Mouse (Mus musculus) midbrain, embryonic 12.5 days (tissue): Measurements from ENCODE around the gene Slc22a4. TPM values are rescaled to one million over a fixed set of nuclear protein-coding genes. Genes with fewer than 3 reads are reported as not detected.
"Not testable (repeated sequence)": the region's sequence is repeated elsewhere in the genome, so short reads cannot be mapped to it uniquely, and the experiment has no call there.

ENCODE experiments used
- ATAC-seq: fragments of 200-750 bp; cut with Nextera tagmentation; 2 replicates; pipeline ENCODE4 v1.8.0; 2017; ENCODE audit warnings: low read depth, moderate TSS enrichment, moderate library complexity; ENCODE audit not compliant: low FRiP score
- H3K27ac ChIP-seq: fragments of 300-500 bp; sonication (generic); replicated peaks from 2 replicates; pipeline ENCODE4 v1.5.1; 2016; ENCODE audit warnings: mild to moderate bottlenecking
- H3K27me3 ChIP-seq: fragments of 300-500 bp; sonication (generic); 2 replicates; pipeline ENCODE4 v1.6.1; 2016; ENCODE audit warnings: mild to moderate bottlenecking
- H3K36me3 ChIP-seq: fragments of 300-500 bp; sonication (generic); 2 replicates; pipeline ENCODE4 v1.6.1; 2016
- H3K4me1 ChIP-seq: fragments of 300-500 bp; sonication (generic); 2 replicates; pipeline ENCODE4 v1.6.1; 2016
- H3K4me2 ChIP-seq: fragments of 300-500 bp; sonication (generic); replicated peaks from 2 replicates; pipeline ENCODE4 v1.6.1; 2016; ENCODE audit warnings: mild to moderate bottlenecking, moderate library complexity
- H3K4me3 ChIP-seq: fragments of 300-500 bp; sonication (generic); 2 replicates; pipeline ENCODE4 v1.5.1; 2016; ENCODE audit warnings: mild to moderate bottlenecking
- H3K9ac ChIP-seq: fragments of 300-500 bp; sonication (generic); replicated peaks from 2 replicates; pipeline ENCODE4 v1.6.1; 2016; ENCODE audit warnings: mild to moderate bottlenecking, moderate library complexity
- H3K9me3 ChIP-seq: fragments of 300-500 bp; sonication (generic); 2 replicates; pipeline ENCODE4 v1.6.1; 2016; ENCODE audit warnings: mild to moderate bottlenecking
- WGBS: fragments of 180-500 bp; shearing (Covaris S2); methylation state at CpG from one replicate; pipeline ENCODE4 v1.1.7; 2016; 5-methylcytosine and 5-hydroxymethylcytosine counted together
- polyA plus RNA-seq: library from polyadenylated mRNA; unstranded; fragments of >200 nt; fragmentation: Nextera tagmentation; extraction: Ambion mirVana; gene quantifications from 2 replicates; pipeline ENCODE4 v1.2.1, GENCODE M21; 2016

Gene Slc22a4
- polyA plus RNA-seq, 1 experiment from 2014 or later, result 2.1 TPM

DNA sequence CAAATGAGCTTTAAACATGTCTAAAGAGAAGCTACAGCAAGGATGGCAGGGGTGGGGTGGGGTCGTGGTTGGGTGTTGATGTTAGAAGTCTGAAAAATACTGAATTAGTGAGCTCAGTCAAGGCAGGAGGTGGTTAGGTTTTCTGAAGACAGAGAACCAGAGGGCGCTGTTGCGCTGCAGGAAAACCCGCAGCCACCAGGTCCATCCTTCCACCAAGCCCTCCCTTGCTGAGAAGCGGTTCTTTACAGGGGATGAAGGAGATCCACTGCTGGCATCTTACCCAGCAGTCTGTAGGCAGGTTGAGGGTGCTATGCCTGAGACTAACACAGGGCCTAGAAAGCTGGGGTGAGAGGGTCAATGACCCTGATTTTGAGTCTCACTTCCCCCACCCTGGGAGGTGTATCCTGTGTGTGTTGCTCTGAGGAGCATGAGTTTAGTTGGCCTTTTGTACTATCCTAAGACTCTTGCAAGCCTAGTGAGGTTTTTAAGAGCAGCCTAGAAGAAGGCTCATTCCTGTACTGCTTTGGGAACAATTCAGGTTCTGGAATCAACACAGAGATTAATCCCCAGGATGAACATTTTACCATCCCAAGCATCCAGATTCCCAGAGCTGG is 25.6 kb downstream of the Slc22a4 start:
- no peaks in the 10 kb centered on the region for H3K9me3 ChIP-seq
- peak overlapping the region; percentile 2; the same call in 1 of the 2 replicates for H3K9ac ChIP-seq
- no peak overlapping the region for H3K4me3 ChIP-seq
- H3K4me1 ChIP-seq, result no peaks in the 10 kb centered on the region
- H3K4me2 ChIP-seq, result no peak overlapping the region
- no peak for ATAC-seq
- 7% methylated on average over 5 of the region's 5 CpGs for WGBS
- H3K27ac ChIP-seq, result no peak overlapping the region
- H3K27me3 ChIP-seq, result no peaks in the 10 kb centered on the region
- no peaks in the 10 kb centered on the region for H3K36me3 ChIP-seq

DNA sequence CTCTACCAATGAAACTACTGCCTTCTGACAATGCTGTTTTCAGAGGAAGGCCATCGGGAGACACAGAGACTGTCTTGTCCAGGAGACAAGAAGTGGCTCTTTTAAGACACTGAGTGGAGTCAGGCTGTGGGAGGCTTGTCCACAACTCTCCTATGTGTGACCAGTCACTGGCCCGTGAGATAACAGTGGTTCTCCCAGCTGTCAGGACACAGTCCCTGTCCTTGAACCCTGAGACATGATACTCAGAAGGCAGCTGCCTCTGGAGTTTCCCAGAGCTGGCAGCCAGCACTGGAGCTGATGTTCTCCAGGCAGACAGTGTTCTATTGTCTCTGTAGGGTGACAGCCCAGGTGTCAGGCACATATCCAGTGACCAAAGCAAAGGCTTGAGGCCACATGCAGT is 30.2 kb downstream of the Slc22a4 start:
- 89% methylated on average over 2 of the region's 2 CpGs for WGBS
- Histone ChIP-seq H3K4me1 (no peaks in the 10 kb centered on the region), H3K4me2 (no peak overlapping the region), H3K27me3 (no peaks in the 10 kb centered on the region), H3K27ac (no peak overlapping the region), H3K9me3 (no peaks in the 10 kb centered on the region), H3K9ac (no peak overlapping the region), H3K4me3 (no peak overlapping the region), H3K36me3 (no peaks in the 10 kb centered on the region)
- ATAC-seq, result no peak

DNA sequence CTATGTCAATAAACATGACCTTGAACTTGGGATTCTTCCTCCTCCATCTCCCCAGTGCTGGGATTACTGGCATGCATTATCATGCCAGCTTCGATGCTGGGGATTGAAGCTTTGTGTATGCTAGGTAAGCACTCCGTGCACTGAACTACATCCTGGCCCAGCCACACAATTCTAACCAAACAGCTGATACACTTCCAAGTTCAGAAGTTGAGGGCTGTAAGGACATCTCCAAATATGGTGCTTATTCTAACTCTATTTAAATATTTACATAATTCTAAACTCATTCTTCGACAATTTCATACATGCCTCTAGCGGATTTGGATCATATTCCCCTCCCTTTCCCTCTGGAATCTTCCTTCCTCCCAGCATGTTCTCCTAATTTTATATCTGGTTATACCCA is 35.6 kb downstream of the Slc22a4 start:
- ATAC-seq, result no peak

DNA sequence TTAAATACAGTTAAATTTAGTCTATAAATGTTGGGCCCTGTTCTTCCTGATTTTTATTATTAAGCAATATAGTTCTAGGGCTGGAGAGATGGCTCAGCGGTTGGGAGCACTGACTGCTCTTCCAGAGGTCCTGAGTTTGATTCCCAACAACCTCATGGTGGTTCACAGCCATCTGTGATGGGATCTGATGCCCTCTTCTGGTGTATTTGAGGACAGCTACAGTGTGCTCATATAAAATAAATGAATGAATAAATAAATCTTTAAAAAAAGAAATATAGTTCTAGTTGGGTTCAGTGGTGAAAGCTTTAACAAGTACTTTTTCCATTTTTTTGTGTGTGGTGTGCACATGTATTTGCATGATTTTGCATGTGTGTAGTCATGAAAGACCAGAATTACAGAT is 38.7 kb downstream of the Slc22a4 start:
- 63% methylated on average over 1 of the region's 1 CpGs for WGBS
- no peak overlapping the region for H3K9ac ChIP-seq
- H3K27me3 ChIP-seq, result no peaks in the 10 kb centered on the region
- no peak for ATAC-seq
- no peak overlapping the region for H3K4me2 ChIP-seq
- no peaks in the 10 kb centered on the region for H3K4me1 ChIP-seq
- no peaks in the 10 kb centered on the region for H3K36me3 ChIP-seq
- H3K4me3 ChIP-seq, result no peak overlapping the region
- no peak overlapping the region for H3K27ac ChIP-seq
- H3K9me3 ChIP-seq, result no peaks in the 10 kb centered on the region

More for the DNA sequence above, 35.6 kb downstream of the Slc22a4 start:
- Histone ChIP-seq H3K27me3 (no peaks in the 10 kb centered on the region), H3K4me3 (no peak overlapping the region), H3K27ac (no peak overlapping the region), H3K36me3 (no peaks in the 10 kb centered on the region), H3K4me1 (no peaks in the 10 kb centered on the region), H3K9ac (no peak overlapping the region), H3K9me3 (no peaks in the 10 kb centered on the region), H3K4me2 (no peak overlapping the region)
- WGBS, result 87% methylated on average over 4 of the region's 4 CpGs

DNA sequence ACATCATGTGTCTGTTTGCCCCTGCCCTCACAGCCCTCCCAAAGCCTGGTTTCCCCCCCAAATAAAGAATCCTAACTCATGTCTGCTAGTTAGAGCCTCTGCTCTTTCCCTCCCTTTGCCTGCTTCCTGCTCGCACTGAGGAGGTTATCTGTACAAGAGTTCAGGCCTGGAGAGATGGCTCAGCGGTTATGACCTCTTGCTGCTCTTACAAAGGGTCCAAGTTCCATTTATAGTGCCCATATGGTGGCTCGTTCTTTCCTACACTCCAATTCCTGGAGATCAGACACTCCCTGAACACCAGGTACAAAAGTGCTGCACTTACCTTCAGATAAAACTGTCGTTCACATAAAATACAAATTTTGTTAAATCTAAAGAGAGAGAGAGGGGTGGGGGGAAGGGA is 39.8 kb downstream of the Slc22a4 start:
- Histone ChIP-seq H3K4me2 (no peak overlapping the region), H3K27ac (no peak overlapping the region), H3K4me1 (no peaks in the 10 kb centered on the region), H3K9ac (no peak overlapping the region), H3K27me3 (no peaks in the 10 kb centered on the region), H3K4me3 (no peak overlapping the region), H3K36me3 (no peaks in the 10 kb centered on the region), H3K9me3 (no peaks in the 10 kb centered on the region)
- WGBS, result 74% methylated on average over 4 of the region's 4 CpGs
- ATAC-seq, result no peak

DNA sequence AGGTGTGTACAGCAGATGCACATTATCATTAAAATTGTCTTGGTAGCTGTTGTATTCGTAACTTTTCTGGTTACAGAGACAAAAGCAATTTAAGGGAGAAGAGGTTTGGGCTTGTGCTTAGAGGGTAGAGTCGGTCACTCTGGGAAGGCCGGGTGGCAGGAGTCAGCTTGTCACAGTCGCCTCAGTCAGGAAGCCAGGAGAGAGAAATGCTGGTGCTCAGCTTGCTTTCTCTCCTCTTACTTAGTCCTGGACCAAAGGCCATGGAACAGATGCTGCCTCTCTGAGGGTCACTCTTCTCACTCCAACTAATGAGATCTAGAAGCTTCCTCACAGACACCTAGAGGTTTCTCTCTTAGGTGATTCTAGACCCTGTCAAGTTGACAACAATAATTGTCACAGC is 46.5 kb downstream of the Slc22a4 start:
- ATAC-seq, result no peak
- Histone ChIP-seq H3K4me3 (no peak overlapping the region), H3K36me3 (no peaks in the 10 kb centered on the region), H3K27ac (no peak overlapping the region), H3K9me3 (no peaks in the 10 kb centered on the region), H3K27me3 (peaks cover 18% of the 10 kb centered on the region), H3K4me1 (0 out of 2 replicates have a peak, but pooled peaks cover 6% of the 10 kb centered on the region), H3K9ac (no peak overlapping the region), H3K4me2 (no peak overlapping the region)
- WGBS, result 92% methylated on average over 4 of the region's 4 CpGs

DNA sequence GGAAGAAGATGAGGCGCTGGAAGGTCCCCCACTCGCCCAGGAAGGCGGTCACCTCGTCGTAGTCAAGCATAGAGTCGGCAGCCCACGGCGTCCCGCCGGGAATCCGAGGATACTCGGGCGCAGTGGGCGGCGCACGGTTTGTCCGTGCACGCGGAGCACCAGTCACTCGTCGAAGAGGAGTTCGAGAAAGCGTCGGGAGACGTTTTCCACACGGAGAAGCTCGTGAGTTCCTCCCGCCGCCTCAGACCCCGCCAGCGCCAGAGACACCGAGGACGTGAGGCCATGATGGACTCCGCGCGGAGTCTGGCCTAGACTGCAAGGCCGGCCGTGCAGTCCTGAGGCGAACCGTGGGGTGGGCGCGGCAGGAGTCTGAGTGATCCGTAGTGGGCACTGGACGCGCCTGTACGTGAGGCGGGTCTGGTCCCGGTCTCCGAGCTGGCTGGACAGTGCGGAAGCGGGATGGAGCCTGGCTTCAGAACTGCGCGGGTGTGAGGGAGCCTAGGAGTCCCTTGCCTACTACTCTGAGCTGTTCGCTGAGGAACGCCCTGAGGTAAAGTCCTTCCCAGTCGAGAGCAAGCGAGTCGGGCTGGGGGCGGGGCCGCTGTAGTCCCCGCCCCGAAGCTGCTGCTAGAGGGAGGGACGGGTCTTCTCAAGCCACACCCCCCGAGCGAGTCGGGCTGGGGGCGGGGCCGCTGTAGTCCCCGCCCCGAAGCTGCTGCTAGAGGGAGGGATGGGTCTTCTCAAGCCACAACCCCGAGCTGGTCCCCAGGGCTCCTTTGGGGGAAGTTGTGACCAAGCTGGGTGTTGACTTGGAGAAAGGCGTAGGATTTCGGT is 47.9 kb downstream of the Slc22a4 start, which contains the start of gene Slc22a21:
Slc22a21 (minus strand) TSS at position 545 of the 834 bp plus-strand sequence.
- Histone ChIP-seq H3K9me3 (no peaks in the 10 kb centered on the region), H3K27me3 (peaks cover 18% of the 10 kb centered on the region), H3K36me3 (no peaks in the 10 kb centered on the region), H3K27ac (no peak within 1 kb of the TSS), H3K4me3 (peak within 1 kb of the TSS; percentile 58), H3K4me1 (0 out of 2 replicates have a peak, but pooled peaks cover 6% of the 10 kb centered on the region), H3K9ac (peak within 1 kb of the TSS; percentile 63), H3K4me2 (peak within 1 kb of the TSS; percentile 93)
- WGBS, result 2% methylated on average over 71 of the region's 73 CpGs
- peak; percentile 89 for ATAC-seq

DNA sequence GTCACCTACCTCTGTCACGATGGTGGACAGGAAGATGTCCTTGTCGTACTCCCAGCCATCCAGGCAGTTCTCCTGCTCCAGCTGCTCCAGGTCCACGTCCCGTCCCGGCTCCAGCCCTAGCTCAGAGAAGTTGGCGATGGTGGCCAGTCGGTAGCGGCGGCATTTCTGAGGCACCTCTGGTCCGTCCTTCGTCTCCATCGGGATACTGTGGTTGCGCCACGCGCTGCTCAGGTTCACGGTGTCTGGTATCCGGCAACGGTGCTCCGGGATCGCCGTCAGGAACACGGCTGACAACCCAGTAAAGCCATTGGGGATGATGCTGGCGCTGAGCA is 48.5 kb downstream of the Slc22a4 start:
- H3K27ac ChIP-seq, H3K4me1 ChIP-seq, H3K9me3 ChIP-seq, H3K36me3 ChIP-seq: not testable (repeated sequence)
- H3K9ac ChIP-seq, result peak overlapping the region; percentile 63
- ATAC-seq, result 0 out of 2 replicates have a peak, but pooled peaks have one; percentile 23
- H3K4me3 ChIP-seq, result peak overlapping the region; percentile 58
- H3K4me2 ChIP-seq, result peak overlapping the region; percentile 93
- H3K27me3 ChIP-seq, result peaks cover 18% of the 10 kb centered on the region
- 1% methylated on average over 23 of the region's 23 CpGs for WGBS

DNA sequence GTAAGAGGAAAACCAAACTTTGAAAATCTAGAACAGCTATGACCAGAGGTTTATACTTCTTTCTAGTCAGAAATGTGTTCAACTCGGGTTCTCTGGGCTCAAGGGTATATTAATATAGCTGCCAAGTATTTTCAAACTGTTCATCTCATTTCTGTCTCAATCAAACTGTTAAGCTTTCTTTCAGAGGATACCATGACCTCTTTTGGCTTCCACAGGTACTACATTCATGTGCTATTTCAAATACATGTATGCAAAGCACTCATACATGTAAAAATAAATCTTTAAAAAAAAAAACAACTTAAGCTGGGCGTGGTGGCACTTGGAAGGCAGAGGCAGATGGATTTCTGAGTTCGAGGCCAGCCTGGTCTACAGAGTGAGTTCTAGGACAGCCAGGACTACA is 50.2 kb downstream of the Slc22a4 start:
- no peak overlapping the region for H3K9ac ChIP-seq
- WGBS, result 87% methylated on average over 3 of the region's 3 CpGs
- no peaks in the 10 kb centered on the region for H3K36me3 ChIP-seq
- ATAC-seq, result no peak
- 0 out of 2 replicates have a peak, but pooled peaks cover 6% of the 10 kb centered on the region for H3K4me1 ChIP-seq
- no peak overlapping the region for H3K27ac ChIP-seq
- H3K27me3 ChIP-seq, result peaks cover 18% of the 10 kb centered on the region
- H3K4me3 ChIP-seq, result no peak overlapping the region
- H3K4me2 ChIP-seq, result no peak overlapping the region
- H3K9me3 ChIP-seq, result no peaks in the 10 kb centered on the region

DNA sequence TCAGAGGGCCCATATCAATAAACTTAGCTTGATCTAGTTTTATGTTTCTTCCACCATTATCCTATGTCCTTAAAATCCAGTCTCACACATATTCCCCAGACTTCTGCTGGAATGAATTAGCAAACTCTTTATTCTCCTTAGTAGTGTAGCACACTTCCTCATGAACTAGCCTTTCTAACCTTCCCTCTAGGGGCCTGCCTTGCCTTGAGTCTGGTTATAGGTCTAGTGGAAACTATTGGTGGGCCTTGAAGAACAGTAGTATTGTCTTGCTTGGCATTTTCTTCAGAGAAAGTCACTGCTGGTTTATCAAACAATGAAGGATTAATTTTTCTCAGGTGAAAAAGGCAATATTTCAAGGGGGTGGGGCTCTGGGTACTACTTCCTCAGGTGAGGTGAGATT is 52.3 kb downstream of the Slc22a4 start:
- peaks cover 17% of the 10 kb centered on the region for H3K27me3 ChIP-seq
- H3K9ac ChIP-seq, result no peak overlapping the region
- no peak for ATAC-seq
- 0 out of 2 replicates have a peak, but pooled peaks cover 6% of the 10 kb centered on the region for H3K4me1 ChIP-seq
- H3K4me3 ChIP-seq, result no peak overlapping the region
- no peak overlapping the region for H3K27ac ChIP-seq
- no peaks in the 10 kb centered on the region for H3K9me3 ChIP-seq
- no peaks in the 10 kb centered on the region for H3K36me3 ChIP-seq
- no peak overlapping the region for H3K4me2 ChIP-seq

DNA sequence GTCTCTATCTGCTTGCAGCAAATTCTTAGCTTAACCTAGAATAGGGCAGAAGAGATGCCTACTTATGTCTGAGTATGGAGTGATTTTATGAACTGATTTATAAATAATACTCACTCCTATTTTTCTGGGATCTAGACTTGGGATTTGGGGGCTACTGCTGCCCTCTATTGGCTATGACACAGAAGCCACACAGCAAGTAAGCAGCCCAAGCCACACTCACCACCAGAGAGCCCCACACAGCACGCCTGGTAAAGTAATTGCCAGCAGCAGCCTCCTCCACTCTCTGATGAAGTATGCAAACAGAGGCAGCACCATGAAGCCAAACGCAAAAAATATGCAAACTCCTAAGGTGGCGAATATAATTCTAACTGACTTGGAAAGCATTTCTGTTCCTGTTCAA is 68.9 kb downstream of the Slc22a4 start:
- 43% methylated on average over 3 of the region's 3 CpGs for WGBS
- H3K27me3 ChIP-seq, result no peaks in the 10 kb centered on the region
- H3K4me3 ChIP-seq, result no peak overlapping the region
- no peaks in the 10 kb centered on the region for H3K4me1 ChIP-seq
- H3K9ac ChIP-seq, result no peak overlapping the region
- ATAC-seq, result no peak
- H3K36me3 ChIP-seq, result no peaks in the 10 kb centered on the region
- no peaks in the 10 kb centered on the region for H3K9me3 ChIP-seq
- no peak overlapping the region for H3K27ac ChIP-seq
- no peak overlapping the region for H3K4me2 ChIP-seq

DNA sequence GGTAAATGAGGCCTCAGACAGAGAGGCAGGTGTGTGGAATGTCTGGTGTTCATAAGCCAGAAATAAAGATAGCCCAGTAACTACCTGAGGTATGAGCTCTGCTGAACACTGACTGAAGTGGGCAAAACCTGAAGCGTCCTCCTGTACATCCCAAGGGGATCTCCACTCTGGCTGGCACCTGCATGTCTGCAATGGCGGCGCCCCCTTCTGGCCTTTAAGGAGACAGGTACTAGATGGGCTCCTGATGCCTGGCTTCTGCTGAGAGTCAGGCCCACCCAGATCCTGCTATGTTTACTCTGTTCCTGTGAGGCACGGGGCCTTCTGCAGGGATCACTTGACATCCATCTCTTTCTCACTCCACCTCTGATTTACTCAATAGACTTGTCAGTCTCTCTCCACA is 69.7 kb downstream of the Slc22a4 start:
- not testable (repeated sequence) for H3K9me3 ChIP-seq, H3K9ac ChIP-seq, H3K4me2 ChIP-seq, ATAC-seq, H3K4me3 ChIP-seq, H3K27me3 ChIP-seq, H3K36me3 ChIP-seq, H3K4me1 ChIP-seq, H3K27ac ChIP-seq
- 48% methylated on average over 4 of the region's 4 CpGs for whole genome bisulfite sequencing
